Mouse (Mus musculus) lung, postnatal 0 days (tissue): ENCODE results near the gene Proser3.

ENCODE experiments used
- CTCF ChIP-seq: IDR thresholded peaks from 2 replicates; pipeline ENCODE4 v1.5.1; 2016; ENCODE audit warnings: antibody characterized with exemption, mild to moderate bottlenecking
- EP300 ChIP-seq: IDR thresholded peaks from 2 replicates; pipeline ENCODE4 v1.6.1; 2016; ENCODE audit warnings: antibody characterized with exemption, mild to moderate bottlenecking, control low read depth

DNA sequence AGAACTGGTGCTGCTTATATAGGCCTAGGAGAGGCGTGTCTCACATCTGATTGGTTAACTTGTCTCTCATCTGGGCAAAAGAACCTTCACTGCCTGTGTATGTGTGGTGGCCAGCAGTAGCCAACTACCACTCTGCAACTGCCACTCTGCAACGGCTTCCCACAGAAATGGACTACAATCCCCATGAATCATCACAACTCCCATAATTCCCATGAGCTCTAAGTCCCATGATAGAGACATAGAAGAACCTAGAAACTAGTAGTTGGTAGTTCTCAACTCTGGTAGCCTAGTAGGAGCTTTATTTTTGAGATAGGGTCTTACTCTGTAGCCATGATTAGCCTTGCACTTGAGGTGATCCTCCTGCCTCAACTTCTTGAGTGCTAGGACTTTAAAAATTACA, 2.2 kb downstream of the Proser3 start:
- TF ChIP-seq CTCF (no peak), EP300 (no peak)
